In genomic region chr10:78308617-78309016, GRCm38 (mm10) we compare ENCODE assay signal across 20 mouse cellular contexts. TPM values are rescaled to one million over a fixed set of nuclear protein-coding genes. Genes with fewer than 3 reads are reported as not detected.
DNase-seq lines count a peak whose midpoint lies in the region; ATAC-seq and TF ChIP-seq lines count a peak whose summit lies in the region.
"Had no signal": no experiment of that assay in that cellular context is flagged by ENCODE, and none has a peak within 500 bp of the region (broad histone marks: within the 10 kb centered on the region; RNA-seq: fewer than 3 reads in every experiment).

No protein-coding gene starts in this region.

- H3K4me2 ChIP-seq in intestine, postnatal 0 days (replicated peaks; ENCODE audit: low read depth): no peak overlapping the region
- H3K4me2 ChIP-seq in intestine, embryonic 16.5 days (ENCODE audit: low read depth, low read length): no peak overlapping the region
- H3K4me2 ChIP-seq in liver, postnatal 0 days (ENCODE audit: low read depth, low read length): no peak overlapping the region
- no peak overlapping the region for H3K4me2 ChIP-seq in liver, embryonic 11.5 days
- H3K4me2 ChIP-seq: embryonic facial prominence, embryonic 13.5 days; forebrain, embryonic 13.5 days; heart, embryonic 11.5 days; heart, embryonic 15.5 days; hindbrain, embryonic 13.5 days had no signal

- H3K9me3 ChIP-seq in intestine, postnatal 0 days (ENCODE audit: control insufficient read depth): no peaks in the 10 kb centered on the region
- H3K9me3 ChIP-seq in intestine, embryonic 16.5 days (ENCODE audit: control insufficient read depth, low read length): no peaks in the 10 kb centered on the region
- no peaks in the 10 kb centered on the region for H3K9me3 ChIP-seq in liver, postnatal 0 days (ENCODE audit: low read length)
- H3K9me3 ChIP-seq in liver, embryonic 11.5 days (ENCODE audit: control insufficient read depth, low read length): no peaks in the 10 kb centered on the region
- H3K9me3 ChIP-seq: embryonic facial prominence, embryonic 13.5 days; forebrain, embryonic 13.5 days; heart, embryonic 15.5 days; hindbrain, embryonic 13.5 days had no signal

- peak; percentile 58 for ATAC-seq in intestine, postnatal 0 days
- ATAC-seq in intestine, embryonic 16.5 days: no peak
- ATAC-seq in liver, postnatal 0 days: peak; percentile 49
- no peak for ATAC-seq in liver, embryonic 11.5 days (replicated peaks; ENCODE audit: low FRiP score)
- ATAC-seq: forebrain, embryonic 13.5 days; forebrain, postnatal 0 days; hindbrain, postnatal 0 days had no signal

- WGBS in intestine, postnatal 0 days: 26% methylated on average over 2 of the region's 2 CpGs
- WGBS in intestine, embryonic 16.5 days: 37% methylated on average over 2 of the region's 2 CpGs
- 42% methylated on average over 2 of the region's 2 CpGs for whole genome bisulfite sequencing in liver, postnatal 0 days (ENCODE audit: insufficient replicate concordance)
- 48% methylated on average over 2 of the region's 2 CpGs for WGBS in liver, embryonic 11.5 days

- 0 out of 2 replicates have a peak, but pooled peaks cover 21% of the 10 kb centered on the region for H3K4me1 ChIP-seq in intestine, postnatal 0 days (replicated peaks; ENCODE audit: control insufficient read depth, insufficient read depth, low read length)
- H3K4me1 ChIP-seq in intestine, embryonic 16.5 days (ENCODE audit: control insufficient read depth, insufficient read depth, low read length): peaks cover 24% of the 10 kb centered on the region
- H3K4me1 ChIP-seq in liver, postnatal 0 days (ENCODE audit: insufficient read depth): peaks cover 13% of the 10 kb centered on the region
- peaks cover 6% of the 10 kb centered on the region; the same call in 1 of the 2 replicates for H3K4me1 ChIP-seq in liver, embryonic 11.5 days (replicated peaks; ENCODE audit: control insufficient read depth, insufficient read depth, low read length)
- H3K4me1 ChIP-seq: forebrain, embryonic 13.5 days had no signal

- TF ChIP-seq EP300 in liver, postnatal 0 days (IDR thresholded peaks at IDR 0.05; ENCODE audit: low read depth): no peak

- no peak for DNase-seq in liver, postnatal 0 days
- no peak for DNase-seq in liver, embryonic 11.5 days (ENCODE audit: low spot score)
- peak; percentile 70 for DNase-seq in NIH3T3 (ENCODE audit: low read depth)
- DNase-seq in spleen, postnatal 14 days (ENCODE audit: low spot score in 2 of 2): no peak
- DNase-seq: adrenal gland, postnatal 10 days; cerebellum, adult 11-12 months; cerebellum, adult 9-10 months; cerebellum, postnatal 25 days; forebrain, postnatal 0 days; gastrocnemius, postnatal 36 days; heart, adult 18-20 months; heart, postnatal 14 days had no signal

- no peak overlapping the region for H3K4me3 ChIP-seq in intestine, postnatal 0 days (ENCODE audit: low read depth, low read length)
- H3K4me3 ChIP-seq in intestine, embryonic 16.5 days (ENCODE audit: low read length): no peak overlapping the region
- no peak overlapping the region for H3K4me3 ChIP-seq in liver, postnatal 0 days (ENCODE audit: low read depth, low read length)
- H3K4me3 ChIP-seq in liver, embryonic 11.5 days (ENCODE audit: low read depth, low read length): no peak overlapping the region
- H3K4me3 ChIP-seq: embryonic facial prominence, embryonic 13.5 days; forebrain, embryonic 13.5 days; heart, embryonic 15.5 days; hindbrain, embryonic 13.5 days had no signal

- H3K27me3 ChIP-seq in intestine, postnatal 0 days (replicated peaks; ENCODE audit: control insufficient read depth, insufficient read depth, low read length): no peaks in the 10 kb centered on the region
- H3K27me3 ChIP-seq in intestine, embryonic 16.5 days (replicated peaks; ENCODE audit: control insufficient read depth, insufficient read depth, low read length): no peaks in the 10 kb centered on the region
- no peaks in the 10 kb centered on the region for H3K27me3 ChIP-seq in liver, postnatal 0 days (ENCODE audit: insufficient read depth, low read length)
- no peaks in the 10 kb centered on the region for H3K27me3 ChIP-seq in liver, embryonic 11.5 days (replicated peaks; ENCODE audit: control insufficient read depth, insufficient read depth, low read length)
- H3K27me3 ChIP-seq: embryonic facial prominence, embryonic 13.5 days; forebrain, embryonic 13.5 days; heart, embryonic 15.5 days; hindbrain, embryonic 13.5 days had no signal

- no peak overlapping the region for H3K9ac ChIP-seq in intestine, postnatal 0 days (ENCODE audit: low read depth, low read length)
- H3K9ac ChIP-seq in intestine, embryonic 16.5 days (ENCODE audit: low read depth, low read length): no peak overlapping the region
- no peak overlapping the region; the same call in 1 of the 2 replicates for H3K9ac ChIP-seq in liver, postnatal 0 days (replicated peaks)
- no peak overlapping the region for H3K9ac ChIP-seq in liver, embryonic 11.5 days (ENCODE audit: low read depth, low read length)
- H3K9ac ChIP-seq: embryonic facial prominence, embryonic 13.5 days; forebrain, embryonic 13.5 days; forebrain, postnatal 0 days; heart, embryonic 15.5 days; hindbrain, embryonic 13.5 days had no signal

- H3K36me3 ChIP-seq in intestine, postnatal 0 days (ENCODE audit: control insufficient read depth, insufficient read depth): peaks cover 12% of the 10 kb centered on the region; the same call in 1 of the 2 replicates
- H3K36me3 ChIP-seq in intestine, embryonic 16.5 days (ENCODE audit: control insufficient read depth, insufficient read depth, low read length): no peaks in the 10 kb centered on the region
- H3K36me3 ChIP-seq in liver, postnatal 0 days (replicated peaks; ENCODE audit: insufficient read depth, low read length): no peaks in the 10 kb centered on the region
- no peaks in the 10 kb centered on the region; the same call in 1 of the 2 replicates for H3K36me3 ChIP-seq in liver, embryonic 11.5 days (ENCODE audit: control insufficient read depth, insufficient read depth, low read length)
- H3K36me3 ChIP-seq: heart, embryonic 15.5 days had no signal

- TF ChIP-seq CTCF in intestine, postnatal 0 days (IDR thresholded peaks at IDR 0.05; ENCODE audit: low read depth): no peak
- no peak for TF ChIP-seq CTCF in liver, postnatal 0 days (IDR thresholded peaks at IDR 0.05; ENCODE audit: low read depth)

- peak overlapping the region; percentile 50; the same call in 1 of the 2 replicates for H3K27ac ChIP-seq in intestine, postnatal 0 days (ENCODE audit: low read depth, low read length)
- H3K27ac ChIP-seq in intestine, embryonic 16.5 days (ENCODE audit: low read length): no peak overlapping the region
- H3K27ac ChIP-seq in liver, postnatal 0 days (ENCODE audit: low read depth): no peak overlapping the region
- H3K27ac ChIP-seq in liver, embryonic 11.5 days (ENCODE audit: low read depth, low read length): no peak overlapping the region
- H3K27ac ChIP-seq: embryonic facial prominence, embryonic 13.5 days; forebrain, embryonic 13.5 days; heart, embryonic 15.5 days; hindbrain, embryonic 13.5 days; hindbrain, postnatal 0 days had no signal

RNA-seq across cellular contexts. Expression of gene Agpat3, which starts 43.7 kb away (rescaled TPM):
- 277 and 284 TPM in 2 replicates for polyA plus RNA-seq in intestine, postnatal 0 days (2015; fragmentation: Nextera tagmentation; extraction: Ambion mirVana)
- polyA plus RNA-seq in intestine, embryonic 16.5 days (2015; fragmentation: Nextera tagmentation; extraction: Ambion mirVana): 30.0 and 42.5 TPM in 2 replicates
- 154 and 171 TPM in 2 replicates for polyA plus RNA-seq in liver, postnatal 0 days (2015; fragmentation: Nextera tagmentation; extraction: Ambion mirVana)
- 28.7 and 32.8 TPM in 2 replicates for polyA plus RNA-seq in liver, embryonic 11.5 days (2014; fragmentation: Nextera tagmentation; extraction: Ambion mirVana)

Comparison
In these comparisons a context has a peak if more than half of its experiments do, and no peak if none do; other contexts are left out.
1. ATAC-seq: peak in intestine, postnatal 0 days (single experiment) and liver, postnatal 0 days (single experiment); none in intestine, embryonic 16.5 days (single experiment) and liver, embryonic 11.5 days (single experiment).